Mouse (Mus musculus) adrenal gland, adult 2 months (tissue): ENCODE results near the gene Lamc3. TPM values are rescaled to one million over a fixed set of nuclear protein-coding genes. Genes with fewer than 3 reads are reported as not detected.

Experiments
- DNase-seq: peaks from one replicate; pipeline ENCODE4 v3.0.0; 2021
- polyA plus RNA-seq: library from polyadenylated mRNA; depleted of rRNA; stranded (reverse); fragments of >200 nt; gene quantifications from 2 replicates; pipeline ENCODE4 v1.2.3, GENCODE M21; 2012
- total RNA-seq, 2 experiments: library from RNA; stranded (reverse); gene quantifications; 2 replicates each; pipeline ENCODE4 v1.2.3; 2021

Gene Lamc3
- total and polyA plus RNA-seq, 3 experiments, result 12.2 to 25.0 (median 17.1) TPM

GRCm38 (mm10) chr2:31935054-31935453 lies 48.0 kb downstream of the Lamc3 start:
- peak; percentile 30 for DNase-seq

DNA sequence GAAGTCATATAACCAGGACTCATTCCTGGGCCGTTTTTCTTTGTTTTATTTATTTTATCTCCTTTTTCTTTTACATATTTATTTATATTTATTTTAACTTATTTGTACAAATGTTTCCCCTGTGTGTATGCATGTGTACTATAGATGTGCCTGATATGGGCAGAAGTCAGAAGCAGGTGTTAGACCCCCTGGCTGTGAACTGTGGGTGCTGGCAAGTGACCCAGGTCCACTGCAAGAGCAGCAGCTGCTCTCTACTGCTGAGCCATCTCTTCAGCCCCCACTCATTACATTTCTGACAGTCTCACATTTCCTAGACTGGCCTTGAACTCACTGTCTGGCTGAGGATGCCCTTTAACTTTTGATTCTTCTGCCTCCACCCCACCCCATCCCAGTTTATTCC lies 51.2 kb downstream of the Lamc3 start:
- no peak for DNase-seq

- DNase-seq, result no peak
These were observed 55.9 kb downstream of the Lamc3 start for GRCm38 (mm10) chr2:31943011-31943410.

GRCm38 (mm10) chr2:31945580-31945979 lies 58.5 kb downstream of the Lamc3 start:
- no peak for DNase-seq

DNA sequence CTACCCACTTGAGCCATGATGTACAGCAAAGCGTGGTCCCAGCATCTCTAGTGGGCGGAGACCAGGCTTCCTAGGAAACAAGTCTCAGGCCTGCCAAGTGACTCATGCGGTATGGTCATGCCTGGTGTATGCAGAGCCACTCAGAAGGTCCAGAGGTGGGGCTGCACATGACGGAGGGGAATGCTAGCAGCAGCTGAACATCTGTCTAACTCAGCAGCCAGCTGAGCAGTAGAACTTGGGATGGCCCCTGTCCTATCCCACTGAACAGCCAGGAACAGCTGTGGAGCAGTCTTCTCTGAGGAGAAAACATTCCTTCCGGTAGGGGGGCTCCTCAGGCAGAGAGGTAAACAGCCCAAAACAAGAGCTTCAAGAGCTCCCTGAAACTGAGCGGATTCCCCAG lies 61.3 kb downstream of the Lamc3 start:
- DNase-seq, result peak; percentile 61

- DNase-seq, result no peak
These were observed 61.7 kb downstream of the Lamc3 start for GRCm38 (mm10) chr2:31948801-31949200.

DNA sequence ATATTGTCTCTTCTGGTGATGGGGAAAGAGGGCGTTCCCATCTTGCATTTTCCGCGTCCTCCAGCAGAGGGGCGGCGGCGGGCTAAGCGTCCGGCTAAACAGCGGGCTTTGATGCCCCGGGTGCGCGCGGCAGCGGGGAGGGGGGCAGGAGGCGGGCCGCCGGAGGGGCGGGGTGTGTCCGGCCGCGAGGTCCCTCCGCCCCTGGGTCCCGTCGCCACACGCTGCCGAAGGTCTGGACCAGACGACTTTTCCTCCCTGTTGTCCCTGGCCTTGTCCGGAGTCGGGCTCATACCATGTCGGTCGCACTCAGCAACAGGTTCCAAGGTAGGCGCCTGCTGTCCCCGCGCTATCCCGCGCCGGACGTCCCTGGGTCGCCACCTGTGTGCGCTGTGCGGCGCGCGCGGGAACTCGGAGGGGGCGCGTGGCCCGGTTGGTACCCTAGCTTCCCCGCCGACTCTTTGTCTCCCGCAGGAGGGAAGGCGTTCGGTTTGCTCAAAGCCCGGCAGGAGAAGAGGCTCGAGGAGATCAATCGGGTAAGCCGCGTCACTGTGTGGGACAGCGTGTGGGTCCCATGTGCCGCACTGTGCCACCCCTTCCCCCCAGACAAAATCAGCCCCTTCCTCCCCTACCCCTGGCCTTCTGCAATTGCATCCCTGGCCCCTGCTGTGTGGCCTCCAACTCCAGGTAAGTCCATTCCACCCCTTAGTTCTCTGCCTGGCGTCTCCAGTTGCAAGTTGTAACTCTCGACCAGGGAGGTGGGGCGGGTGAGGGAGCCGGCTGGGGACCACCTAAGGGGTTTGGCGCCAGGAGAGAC lies 63.2 kb downstream of the Lamc3 start, which contains the start of gene Aif1l:
TSS of gene Aif1l (plus strand) at position 82 of the 814 bp plus-strand sequence.
- DNase-seq, result peak; percentile 74

DNA sequence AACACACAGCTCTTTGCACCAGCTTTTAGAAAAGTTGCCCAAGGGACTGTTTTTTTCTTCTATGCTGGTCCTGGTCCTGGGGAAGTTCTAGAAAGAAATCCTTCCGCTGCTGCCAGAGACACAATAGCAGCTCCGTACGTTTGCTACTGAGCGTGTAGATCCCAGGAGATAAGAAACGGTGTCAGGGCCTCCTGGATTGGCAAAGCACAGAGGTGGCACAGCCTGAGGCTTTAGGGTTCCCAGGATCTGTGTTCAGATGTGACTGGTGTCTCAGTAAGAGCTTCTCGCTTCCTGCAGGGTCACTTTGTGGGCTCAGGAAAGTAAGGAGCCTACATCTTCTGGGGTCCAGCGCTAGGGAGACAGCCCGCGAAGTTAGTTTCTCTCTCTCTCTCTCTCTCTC lies 63.9 kb downstream of the Lamc3 start:
- DNase-seq, result peak; percentile 28

GRCm38 (mm10) chr2:31952236-31952635 lies 65.1 kb downstream of the Lamc3 start:
- no peak for DNase-seq

GRCm38 (mm10) chr2:31952725-31953124 lies 65.6 kb downstream of the Lamc3 start:
- DNase-seq, result no peak

DNA sequence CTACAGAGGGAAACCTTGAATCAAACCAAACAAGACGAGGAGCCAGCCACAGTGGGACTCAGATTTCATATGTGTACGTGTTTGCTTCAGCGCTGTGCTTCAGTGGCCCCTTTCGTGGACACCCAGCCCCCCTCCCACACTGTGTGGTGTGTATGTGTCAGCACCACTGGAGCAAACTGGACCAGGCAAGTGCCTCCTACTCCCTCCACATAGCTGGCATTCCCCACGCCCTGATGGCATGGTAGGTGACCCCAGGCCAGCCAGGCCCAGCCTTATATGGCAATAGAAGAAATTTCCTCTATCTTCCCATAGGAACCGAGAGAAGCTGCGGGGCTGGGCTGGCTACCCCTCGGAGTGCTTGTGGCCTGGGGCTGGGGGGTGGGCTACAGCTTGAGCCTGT lies 66.6 kb downstream of the Lamc3 start:
- no peak for DNase-seq

- peak; percentile 76 for DNase-seq
These were observed 67.7 kb downstream of the Lamc3 start for GRCm38 (mm10) chr2:31954779-31955181.

- no peak for DNase-seq
These were observed 68.6 kb downstream of the Lamc3 start for GRCm38 (mm10) chr2:31955686-31956085.

DNA sequence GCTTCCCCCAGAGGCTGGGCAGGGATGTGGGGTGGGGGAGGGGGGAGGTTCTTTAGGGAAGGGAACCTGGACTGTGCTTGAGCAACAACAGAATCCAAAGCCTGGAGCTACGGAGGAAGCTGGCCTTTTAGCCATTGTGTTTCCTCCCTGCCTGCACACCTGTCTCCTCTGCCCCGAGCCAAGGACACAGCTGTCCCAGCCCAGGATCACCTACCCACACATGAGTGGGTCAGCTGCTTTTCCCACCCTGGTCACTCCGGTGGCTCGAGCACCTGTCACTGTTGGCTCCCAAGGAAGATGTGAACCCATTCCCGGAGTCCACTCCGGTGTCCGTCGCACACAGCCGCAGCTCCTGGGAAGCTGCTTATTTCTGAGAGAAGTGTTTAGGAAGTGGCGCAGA lies 70.1 kb downstream of the Lamc3 start:
- no peak for DNase-seq

GRCm38 (mm10) chr2:31960986-31961385 lies 73.9 kb downstream of the Lamc3 start:
- DNase-seq, result no peak

DNA sequence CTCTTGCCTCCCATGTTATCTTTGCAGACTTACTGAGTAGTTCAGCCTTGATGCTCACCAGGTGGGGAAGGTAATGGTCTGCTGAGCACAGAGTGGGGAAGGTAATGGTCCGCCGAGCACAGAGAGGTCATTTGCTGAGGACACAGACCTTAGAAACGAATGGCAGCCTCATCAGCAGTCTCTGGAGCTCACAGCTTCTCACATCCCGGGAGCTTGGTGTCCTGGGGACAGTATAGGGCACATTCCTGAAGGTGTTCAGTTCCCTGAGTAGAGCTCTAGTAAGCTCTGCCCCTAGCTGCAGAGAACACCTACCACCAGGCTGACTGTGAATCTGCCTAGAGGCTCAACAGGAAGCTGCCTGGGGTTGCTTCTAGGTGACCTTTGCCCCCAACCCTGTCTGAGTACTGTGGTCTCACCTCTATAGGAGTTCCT lies 74.7 kb downstream of the Lamc3 start:
- DNase-seq, result no peak

- no peak for DNase-seq
These were observed 75.6 kb downstream of the Lamc3 start for GRCm38 (mm10) chr2:31962501-31963224.

DNA sequence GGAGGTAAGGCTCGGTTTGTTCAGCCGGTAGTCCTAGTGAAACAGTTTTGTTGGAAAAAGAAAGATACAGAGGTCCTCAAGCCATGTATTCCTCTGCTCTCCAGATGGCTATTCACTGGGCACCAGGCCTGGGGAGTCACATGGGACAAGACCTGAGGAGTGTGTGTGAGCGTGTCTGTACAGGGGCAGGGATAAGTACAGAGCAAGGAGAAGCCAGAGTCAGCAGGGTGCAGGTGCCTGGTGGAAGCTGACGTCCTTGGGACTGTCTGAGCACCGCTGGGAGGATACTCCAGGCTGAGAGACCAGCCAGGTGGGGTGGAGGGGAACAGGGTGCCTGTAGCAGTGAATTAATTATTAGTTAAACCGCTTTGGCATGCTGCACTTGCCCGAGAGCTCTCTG lies 76.4 kb downstream of the Lamc3 start:
- DNase-seq, result no peak

DNA sequence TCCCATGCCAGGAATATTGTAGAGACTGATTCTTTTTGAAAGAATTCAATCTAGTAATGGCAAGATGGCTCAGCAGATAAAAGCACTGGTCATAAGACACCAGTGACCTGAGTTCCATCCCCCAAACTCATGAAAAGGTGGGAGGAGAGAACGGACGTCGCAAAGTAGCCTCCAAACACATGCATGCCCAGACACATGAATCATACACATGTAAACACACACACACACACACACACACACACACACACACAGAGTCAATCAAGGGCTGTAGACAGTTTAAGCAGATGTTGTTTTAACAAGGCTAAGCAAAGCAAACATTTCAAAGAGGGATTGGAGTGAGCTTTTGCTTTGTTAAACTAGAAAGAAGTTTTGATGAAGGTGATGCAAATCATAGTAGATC lies 77.1 kb downstream of the Lamc3 start:
- DNase-seq, result no peak

- DNase-seq, result peak; percentile 44
These were observed 78.0 kb downstream of the Lamc3 start for GRCm38 (mm10) chr2:31965110-31965509.

GRCm38 (mm10) chr2:31966801-31967200 lies 79.7 kb downstream of the Lamc3 start:
- no peak for DNase-seq

DNA sequence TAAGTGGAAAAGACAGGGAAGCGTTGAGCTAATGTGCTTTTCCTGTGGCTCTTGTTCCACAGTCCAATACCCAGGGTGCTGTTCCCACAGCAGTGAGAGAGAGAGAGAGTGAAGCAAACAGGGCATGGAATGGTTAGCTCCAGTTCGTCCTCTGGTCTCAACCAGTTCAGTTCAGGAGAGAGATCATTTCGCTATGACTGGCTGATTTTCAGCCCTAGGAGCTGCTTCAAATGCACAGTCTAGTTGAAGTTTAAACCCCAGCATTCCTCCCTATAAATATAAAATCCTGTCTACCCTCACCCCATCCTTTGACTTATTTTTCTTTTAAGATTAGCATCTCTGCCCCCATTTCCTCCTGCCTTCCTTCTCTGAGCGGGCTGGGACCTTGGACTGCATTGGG lies 85.5 kb downstream of the Lamc3 start:
- no peak for DNase-seq

- DNase-seq, result peak; percentile 100
These were observed 87.2 kb downstream of the Lamc3 start, which contains the start of gene Nup214 for GRCm38 (mm10) chr2:31974141-31974808. Gene Nup214, plus strand, starts transcription at chr2:31974436.
